Mouse (Mus musculus): ENCODE measurements around the gene Cacfd1. TPM values are rescaled to one million over a fixed set of nuclear protein-coding genes. Genes with fewer than 3 reads are reported as not detected.
A peak's percentile ranks its signal among the peaks of the same experiment; 100 is the strongest.

Gene Cacfd1
- polyA plus RNA-seq, 1 experiment from 2014 or later, result 93.8 TPM

DNA sequence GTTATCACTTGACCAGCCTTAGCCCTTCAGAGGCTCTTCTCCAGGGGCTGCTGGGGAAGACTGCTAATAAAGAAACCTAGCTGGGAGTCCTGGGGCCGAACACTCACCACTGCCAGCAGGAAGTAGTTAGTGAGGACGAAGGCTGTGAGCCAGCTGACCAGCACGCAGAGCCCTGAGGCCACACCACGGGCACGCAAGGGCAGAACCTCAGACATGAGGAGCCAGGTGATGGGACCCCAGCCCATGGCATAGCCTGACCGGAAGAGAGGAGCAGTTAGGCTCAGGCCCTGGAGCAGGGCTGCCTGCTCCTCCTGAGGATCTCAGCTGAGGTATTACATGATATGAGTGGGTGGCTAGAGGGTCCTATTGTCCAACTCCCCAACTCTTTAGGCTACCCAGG is 12.9 kb downstream of the Cacfd1 start:
- Histone ChIP-seq H3K9ac (ENCODE audit: low read length) (no peak overlapping the region), H3K36me3 (ENCODE audit: control insufficient read depth, insufficient read depth, low read length) (peaks cover 12% of the 10 kb centered on the region), H3K9me3 (ENCODE audit: control insufficient read depth, low read length) (no peaks in the 10 kb centered on the region), H3K4me1 (ENCODE audit: control insufficient read depth, insufficient read depth, low read length) (peaks cover 1% of the 10 kb centered on the region; the same call in 1 of the 2 replicates), H3K27me3 (ENCODE audit: control insufficient read depth, insufficient read depth, low read length) (no peaks in the 10 kb centered on the region), H3K27ac (ENCODE audit: low read depth, low read length) (no peak overlapping the region), H3K4me3 (ENCODE audit: low read depth, low read length) (no peak overlapping the region), H3K4me2 (no peak overlapping the region)
- WGBS, result 85% methylated on average over 6 of the region's 6 CpGs
- ATAC-seq (ENCODE audit: low FRiP score) (no peak), DNase-seq (ENCODE audit: low spot score, missing footprints) (peak; percentile 85)

- Histone ChIP-seq H3K27me3 (ENCODE audit: control insufficient read depth, insufficient read depth, low read length) (no peaks in the 10 kb centered on the region; the same call in 1 of the 2 replicates), H3K36me3 (ENCODE audit: control insufficient read depth, insufficient read depth, low read length) (peaks cover 2% of the 10 kb centered on the region; the same call in 1 of the 2 replicates), H3K4me1 (ENCODE audit: control insufficient read depth, insufficient read depth, low read length) (peaks cover 6% of the 10 kb centered on the region; the same call in 1 of the 2 replicates), H3K4me2 (no peak overlapping the region), H3K9ac (ENCODE audit: low read length) (no peak overlapping the region), H3K9me3 (ENCODE audit: control insufficient read depth, low read length) (no peaks in the 10 kb centered on the region), H3K27ac (ENCODE audit: low read depth, low read length) (no peak overlapping the region), H3K4me3 (ENCODE audit: low read depth, low read length) (no peak overlapping the region)
- WGBS, result 90% methylated on average over 14 of the region's 14 CpGs
- ATAC-seq (ENCODE audit: low FRiP score) (no peak), DNase-seq (ENCODE audit: low spot score, missing footprints) (no peak)
Measured at GRCm38 (mm10) chr2:27024136-27024535, 14.4 kb downstream of the Cacfd1 start.

GRCm38 (mm10) chr2:27025545-27025944 is 15.8 kb downstream of the Cacfd1 start:
- H3K9ac ChIP-seq (ENCODE audit: low read length), result no peak overlapping the region
- no peak overlapping the region for H3K27ac ChIP-seq (ENCODE audit: low read depth, low read length)
- H3K9me3 ChIP-seq (ENCODE audit: control insufficient read depth, low read length), result no peaks in the 10 kb centered on the region
- DNase-seq (ENCODE audit: low spot score, missing footprints) (no peak), ATAC-seq (ENCODE audit: low FRiP score) (no peak)
- H3K36me3 ChIP-seq (ENCODE audit: control insufficient read depth, insufficient read depth, low read length), result no peaks in the 10 kb centered on the region
- H3K4me2 ChIP-seq, result no peak overlapping the region
- no peaks in the 10 kb centered on the region; the same call in 1 of the 2 replicates for H3K27me3 ChIP-seq (ENCODE audit: control insufficient read depth, insufficient read depth, low read length)
- 83% methylated on average over 3 of the region's 3 CpGs for WGBS
- no peak overlapping the region for H3K4me3 ChIP-seq (ENCODE audit: low read depth, low read length)
- peaks cover 6% of the 10 kb centered on the region; the same call in 1 of the 2 replicates for H3K4me1 ChIP-seq (ENCODE audit: control insufficient read depth, insufficient read depth, low read length)

GRCm38 (mm10) chr2:27026332-27026731 is 16.6 kb downstream of the Cacfd1 start:
- DNase-seq (ENCODE audit: low spot score, missing footprints) (peak; percentile 75), ATAC-seq (ENCODE audit: low FRiP score) (no peak)
- 81% methylated on average over 3 of the region's 3 CpGs for WGBS
- Histone ChIP-seq H3K4me2 (no peak overlapping the region), H3K4me3 (ENCODE audit: low read depth, low read length) (no peak overlapping the region), H3K36me3 (ENCODE audit: control insufficient read depth, insufficient read depth, low read length) (no peaks in the 10 kb centered on the region), H3K27me3 (ENCODE audit: control insufficient read depth, insufficient read depth, low read length) (no peaks in the 10 kb centered on the region; the same call in 1 of the 2 replicates), H3K9me3 (ENCODE audit: control insufficient read depth, low read length) (no peaks in the 10 kb centered on the region), H3K27ac (ENCODE audit: low read depth, low read length) (no peak overlapping the region), H3K4me1 (ENCODE audit: control insufficient read depth, insufficient read depth, low read length) (peaks cover 6% of the 10 kb centered on the region; the same call in 1 of the 2 replicates), H3K9ac (ENCODE audit: low read length) (no peak overlapping the region)

- H3K27ac ChIP-seq (ENCODE audit: low read depth, low read length), result no peak overlapping the region
- DNase-seq (ENCODE audit: low spot score, missing footprints), result no peak
- H3K9me3 ChIP-seq (ENCODE audit: control insufficient read depth, low read length), result no peaks in the 10 kb centered on the region
- H3K36me3 ChIP-seq (ENCODE audit: control insufficient read depth, insufficient read depth, low read length), result no peaks in the 10 kb centered on the region
- H3K27me3 ChIP-seq (ENCODE audit: control insufficient read depth, insufficient read depth, low read length), result no peaks in the 10 kb centered on the region; the same call in 1 of the 2 replicates
- WGBS, result 72% methylated on average over 10 of the region's 10 CpGs
- H3K9ac ChIP-seq (ENCODE audit: low read length), result no peak overlapping the region
- peak overlapping the region; percentile 28; the same call in 1 of the 2 replicates for H3K4me3 ChIP-seq (ENCODE audit: low read depth, low read length)
- H3K4me1 ChIP-seq (ENCODE audit: control insufficient read depth, insufficient read depth, low read length), result peaks cover 6% of the 10 kb centered on the region; the same call in 1 of the 2 replicates
- ATAC-seq (ENCODE audit: low FRiP score), result no peak
- peak overlapping the region; percentile 64 for H3K4me2 ChIP-seq
Measured at GRCm38 (mm10) chr2:27026857-27027617, 17.3 kb downstream of the Cacfd1 start.

GRCm38 (mm10) chr2:27027618-27028436 is 18.1 kb downstream of the Cacfd1 start, which contains the start of gene Slc2a6:
TSS of gene Slc2a6 (minus strand) at chr2:27027998.
- ATAC-seq (ENCODE audit: low FRiP score) (peak; percentile 100), DNase-seq (ENCODE audit: low spot score, missing footprints) (peak; percentile 95)
- no peaks in the 10 kb centered on the region; the same call in 1 of the 2 replicates for H3K27me3 ChIP-seq (ENCODE audit: control insufficient read depth, insufficient read depth, low read length)
- peak within 1 kb of the TSS; percentile 59 for H3K9ac ChIP-seq (ENCODE audit: low read length)
- H3K36me3 ChIP-seq (ENCODE audit: control insufficient read depth, insufficient read depth, low read length), result no peaks in the 10 kb centered on the region
- 3% methylated on average over 38 of the region's 38 CpGs for WGBS
- no peak within 1 kb of the TSS for H3K27ac ChIP-seq (ENCODE audit: low read depth, low read length)
- H3K4me1 ChIP-seq (ENCODE audit: control insufficient read depth, insufficient read depth, low read length), result peaks cover 6% of the 10 kb centered on the region; the same call in 1 of the 2 replicates
- peak within 1 kb of the TSS; percentile 64 for H3K4me2 ChIP-seq
- H3K4me3 ChIP-seq (ENCODE audit: low read depth, low read length), result peak within 1 kb of the TSS; percentile 28
- H3K9me3 ChIP-seq (ENCODE audit: control insufficient read depth, low read length), result no peaks in the 10 kb centered on the region

GRCm38 (mm10) chr2:27028437-27029015 is 18.8 kb downstream of the Cacfd1 start:
- Histone ChIP-seq H3K27ac (ENCODE audit: low read depth, low read length) (no peak overlapping the region), H3K9ac (ENCODE audit: low read length) (no peak overlapping the region; the same call in 1 of the 2 replicates), H3K27me3 (ENCODE audit: control insufficient read depth, insufficient read depth, low read length) (no peaks in the 10 kb centered on the region; the same call in 1 of the 2 replicates), H3K9me3 (ENCODE audit: control insufficient read depth, low read length) (no peaks in the 10 kb centered on the region), H3K4me1 (ENCODE audit: control insufficient read depth, insufficient read depth, low read length) (peaks cover 6% of the 10 kb centered on the region; the same call in 1 of the 2 replicates), H3K4me2 (peak overlapping the region; percentile 64; the same call in 1 of the 2 replicates), H3K4me3 (ENCODE audit: low read depth, low read length) (no peak overlapping the region; the same call in 1 of the 2 replicates), H3K36me3 (ENCODE audit: control insufficient read depth, insufficient read depth, low read length) (no peaks in the 10 kb centered on the region)
- WGBS, result 70% methylated on average over 4 of the region's 4 CpGs
- ATAC-seq (ENCODE audit: low FRiP score) (no peak), DNase-seq (ENCODE audit: low spot score, missing footprints) (peak; percentile 79)

DNA sequence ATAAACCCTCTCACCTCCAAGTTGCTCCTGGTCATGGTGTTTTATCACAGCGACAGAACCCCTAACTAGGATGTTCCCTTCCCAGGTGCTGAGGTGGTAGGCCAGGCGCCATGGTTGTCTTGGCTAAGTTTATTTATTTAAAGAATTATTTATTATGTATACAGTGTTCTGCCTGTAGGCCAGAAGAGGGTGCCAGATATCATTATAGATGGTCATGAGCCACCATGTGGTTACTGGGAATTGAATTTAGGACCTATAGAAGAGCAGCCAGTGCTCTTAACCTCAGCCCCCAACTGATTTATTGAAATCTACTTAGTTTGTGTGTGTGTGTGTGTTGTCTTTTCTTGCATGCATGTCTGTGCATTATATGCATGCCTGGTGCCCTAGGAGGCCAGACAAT is 22.6 kb downstream of the Cacfd1 start:
- no peak overlapping the region for H3K27ac ChIP-seq (ENCODE audit: low read depth, low read length)
- no peak overlapping the region for H3K9ac ChIP-seq (ENCODE audit: low read length)
- 75% methylated on average over 2 of the region's 2 CpGs for WGBS
- DNase-seq (ENCODE audit: low spot score, missing footprints), result peak; percentile 12
- peaks cover 6% of the 10 kb centered on the region; the same call in 1 of the 2 replicates for H3K4me1 ChIP-seq (ENCODE audit: control insufficient read depth, insufficient read depth, low read length)
- H3K4me3 ChIP-seq (ENCODE audit: low read depth, low read length), result no peak overlapping the region
- H3K4me2 ChIP-seq, result no peak overlapping the region
- H3K9me3 ChIP-seq (ENCODE audit: control insufficient read depth, low read length), result no peaks in the 10 kb centered on the region
- no peak for ATAC-seq (ENCODE audit: low FRiP score)
- H3K36me3 ChIP-seq (ENCODE audit: control insufficient read depth, insufficient read depth, low read length), result no peaks in the 10 kb centered on the region
- H3K27me3 ChIP-seq (ENCODE audit: control insufficient read depth, insufficient read depth, low read length), result no peaks in the 10 kb centered on the region; the same call in 1 of the 2 replicates
